Mouse (Mus musculus) thymus, adult 2 months (tissue): ENCODE data around the gene Plau.

Experiments
- CTCF ChIP-seq: fragments of 200-500 bp; IDR thresholded peaks from 2 replicates; pipeline ENCODE4 v1.5.1; 2012; ENCODE audit warnings: mild to moderate bottlenecking, control low read depth, low read length, moderate library complexity, borderline replicate concordance; ENCODE audit not compliant: control insufficient read depth, poor library complexity, insufficient read depth; ENCODE audit errors: extremely low read depth
- POLR2A ChIP-seq: fragments of 200-500 bp; IDR thresholded peaks from 2 replicates; pipeline ENCODE4 v1.6.1; 2012; ENCODE audit warnings: mild to moderate bottlenecking, low read length, control low read depth, moderate library complexity; ENCODE audit not compliant: control insufficient read depth, poor library complexity, insufficient read depth; ENCODE audit errors: extremely low read depth

- TF ChIP-seq CTCF (no peak), POLR2A (no peak)
Observed at GRCm38 (mm10) chr14:20795423-20796152, 40.9 kb upstream of the Plau start.
